Comparison of ENCODE assay signal across 13 mouse cellular contexts in the genomic region with DNA sequence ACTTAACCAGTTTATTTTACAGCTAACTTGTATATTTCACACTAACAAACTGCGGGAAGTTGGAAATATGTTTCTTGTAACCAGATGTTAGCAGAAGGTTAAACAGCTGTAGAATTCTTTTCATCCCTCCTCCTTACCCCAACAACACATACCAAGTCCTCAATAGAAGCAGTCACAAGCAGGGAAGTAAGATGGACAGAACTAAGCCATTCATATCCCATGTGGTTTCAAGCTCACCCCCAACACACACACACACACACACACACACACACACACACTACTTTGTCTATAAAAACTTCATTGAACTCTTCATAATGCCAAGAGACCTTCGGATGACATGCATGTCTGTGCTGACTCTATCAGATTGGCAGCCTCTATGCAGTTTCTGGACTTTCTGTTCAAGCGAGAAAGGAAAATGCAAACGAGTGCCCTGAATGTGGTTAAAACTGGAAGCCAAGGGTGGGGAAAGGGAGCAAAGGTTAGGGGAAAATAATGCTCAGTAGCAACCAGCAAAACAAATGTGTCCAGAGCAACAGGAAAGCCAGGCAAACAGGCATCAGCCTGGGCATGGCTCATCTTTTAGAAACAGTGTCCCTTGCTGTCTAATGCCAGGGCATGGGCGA.
DNase-seq lines count a peak whose midpoint lies in the region; ATAC-seq and TF ChIP-seq lines count a peak whose summit lies in the region.
"Had no signal": no experiment of that assay in that cellular context is flagged by ENCODE, and none has a peak within 500 bp of the region (broad histone marks: within the 10 kb centered on the region; RNA-seq: fewer than 3 reads in every experiment).

No protein-coding gene starts in this region.

- no peak for ATAC-seq in kidney, embryonic 15.5 days (replicated peaks; ENCODE audit: low FRiP score)
- ATAC-seq in forebrain, embryonic 15.5 days (replicated peaks): no peak
- ATAC-seq: intestine, embryonic 15.5 days had no signal

- no peak overlapping the region for H3K4me3 ChIP-seq in kidney, embryonic 15.5 days (replicated peaks)
- no peak overlapping the region for H3K4me3 ChIP-seq in layer of hippocampus, adult 2 months
- H3K4me3 ChIP-seq in forebrain, embryonic 15.5 days: no peak overlapping the region
- H3K4me3 ChIP-seq: intestine, embryonic 15.5 days had no signal

- H3K4me2 ChIP-seq in kidney, embryonic 15.5 days: no peak overlapping the region
- no peak overlapping the region for H3K4me2 ChIP-seq in forebrain, embryonic 15.5 days (replicated peaks)
- H3K4me2 ChIP-seq: intestine, embryonic 15.5 days; lung, embryonic 14.5 days had no signal

- no peak overlapping the region for H3K27ac ChIP-seq in kidney, embryonic 15.5 days
- no peak overlapping the region for H3K27ac ChIP-seq in layer of hippocampus, adult 2 months
- no peak overlapping the region for H3K27ac ChIP-seq in forebrain, embryonic 15.5 days (replicated peaks)
- H3K27ac ChIP-seq: intestine, embryonic 15.5 days had no signal

- no peaks in the 10 kb centered on the region for H3K9me3 ChIP-seq in kidney, embryonic 15.5 days (replicated peaks)
- H3K9me3 ChIP-seq in forebrain, embryonic 15.5 days: no peaks in the 10 kb centered on the region
- H3K9me3 ChIP-seq: intestine, embryonic 15.5 days had no signal

- DNase-seq in adrenal gland, adult (ENCODE audit: inconsistent age in 2 of 2, low spot score in 1 of 2): peak; percentile 11 to 62
- no peak for DNase-seq in adrenal gland, adult 8-10 months
- DNase-seq in kidney, adult 11 months: peak; percentile 15
- DNase-seq in 3134 (ENCODE audit: extremely low read depth, insufficient read length, low spot score): peak; percentile 70
- peak; percentile 13 to 19 for DNase-seq in heart, postnatal 36 days
- no peak for DNase-seq in layer of hippocampus, adult 2 months (ENCODE audit: low spot score in 2 of 2)
- DNase-seq: cerebellum, adult 9-11 months; gastrocnemius, postnatal 14 days; lung, embryonic 14.5 days; retina, postnatal 1 day had no signal

- peaks cover 6% of the 10 kb centered on the region; the same call in 1 of the 2 replicates for H3K4me1 ChIP-seq in kidney, embryonic 15.5 days
- H3K4me1 ChIP-seq in forebrain, embryonic 15.5 days: no peaks in the 10 kb centered on the region
- H3K4me1 ChIP-seq: intestine, embryonic 15.5 days had no signal

- 70% methylated on average over 5 of the region's 5 CpGs for WGBS in kidney, embryonic 15.5 days
- WGBS in forebrain, embryonic 15.5 days: 55% methylated on average over 5 of the region's 5 CpGs

- no peak for TF ChIP-seq CTCF in layer of hippocampus, adult 2 months (conservative IDR thresholded peaks at IDR 0.05)

- H3K9ac ChIP-seq in kidney, embryonic 15.5 days: no peak overlapping the region
- no peak overlapping the region for H3K9ac ChIP-seq in forebrain, embryonic 15.5 days (replicated peaks)
- H3K9ac ChIP-seq: intestine, embryonic 15.5 days; lung, embryonic 14.5 days had no signal

- H3K36me3 ChIP-seq in kidney, embryonic 15.5 days: no peaks in the 10 kb centered on the region
- H3K36me3 ChIP-seq in forebrain, embryonic 15.5 days: no peaks in the 10 kb centered on the region
- H3K36me3 ChIP-seq: intestine, embryonic 15.5 days had no signal

- H3K27me3 ChIP-seq in kidney, embryonic 15.5 days: no peaks in the 10 kb centered on the region
- H3K27me3 ChIP-seq in forebrain, embryonic 15.5 days: no peaks in the 10 kb centered on the region
- H3K27me3 ChIP-seq: intestine, embryonic 15.5 days had no signal

- intact Hi-C loops in heart, postnatal 36 days (cut with DNase I): no loop called here

Comparison
In these comparisons a context has a peak if more than half of its experiments do, and no peak if none do; other contexts are left out.
1. DNase-seq: peak in adrenal gland, adult (2 of 2), kidney, adult 11 months (single experiment), 3134 (single experiment) and heart, postnatal 36 days (2 of 2); none in adrenal gland, adult 8-10 months (single experiment) and layer of hippocampus, adult 2 months (0 of 2).